Mouse (Mus musculus) bone marrow, adult 2 months (tissue): ENCODE data around the gene Thnsl1.

Source experiments
- CTCF ChIP-seq: fragments of 200-500 bp; IDR thresholded peaks from 2 replicates; pipeline ENCODE4 v1.5.1; 2011; ENCODE audit warnings: low read length, control low read depth; ENCODE audit not compliant: control insufficient read depth, insufficient read depth
- POLR2A ChIP-seq: fragments of 200-500 bp; IDR thresholded peaks from 2 replicates; pipeline ENCODE4 v1.6.1; 2011; ENCODE audit warnings: low read depth, mild to moderate bottlenecking, control low read depth, low read length, borderline replicate concordance; ENCODE audit not compliant: control insufficient read depth

DNA sequence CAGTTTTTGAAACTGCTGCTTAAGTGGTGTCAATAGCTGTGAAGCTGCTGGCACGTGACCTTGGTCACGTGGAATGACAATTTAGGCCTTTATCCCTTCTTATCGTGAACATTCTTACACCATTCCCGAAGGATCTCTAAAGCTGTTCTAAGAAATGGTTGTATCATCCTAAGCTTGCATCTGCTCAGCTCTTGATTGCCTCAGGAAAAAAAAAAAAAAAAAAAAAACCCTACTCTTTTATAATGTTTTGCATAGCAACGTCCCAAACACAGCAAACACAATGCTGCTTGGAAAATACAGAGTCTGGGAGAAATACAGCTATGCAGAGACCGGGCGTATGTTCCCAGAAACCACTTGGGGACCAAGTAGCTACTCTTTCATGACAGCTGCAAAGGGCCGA, 41.2 kb upstream of the Thnsl1 start:
- TF ChIP-seq CTCF: no peak
- TF ChIP-seq POLR2A: no peak
